Mouse (Mus musculus) lung, embryonic 15.5 days (tissue): Measurements from ENCODE around the gene Efcab12. TPM values are rescaled to one million over a fixed set of nuclear protein-coding genes. Genes with fewer than 3 reads are reported as not detected.
A peak's percentile ranks its signal among the peaks of the same experiment; 100 is the strongest.
"Not testable (repeated sequence)": the region's sequence is repeated elsewhere in the genome, so short reads cannot be mapped to it uniquely, and the experiment has no call there.

ENCODE experiments used
- ATAC-seq: fragments of 200-750 bp; cut with Nextera tagmentation; 2 replicates; pipeline ENCODE4 v1.8.0; 2017; ENCODE audit warnings: moderate number of reproducible peaks, borderline replicate concordance; ENCODE audit not compliant: low FRiP score, low TSS enrichment; ENCODE audit errors: extremely low read depth
- H3K27ac ChIP-seq: fragments of 300-500 bp; sonication (generic); 2 replicates; pipeline ENCODE4 v1.5.1; 2015; ENCODE audit warnings: moderate library complexity, mild to moderate bottlenecking, inconsistent platforms
- H3K27me3 ChIP-seq: fragments of 300-500 bp; sonication (generic); 2 replicates; pipeline ENCODE4 v1.6.1; 2015; ENCODE audit warnings: inconsistent platforms
- H3K36me3 ChIP-seq: fragments of 300-500 bp; sonication (generic); 2 replicates; pipeline ENCODE4 v1.6.1; 2015; ENCODE audit warnings: inconsistent platforms
- H3K4me1 ChIP-seq: fragments of 300-500 bp; sonication (generic); 2 replicates; pipeline ENCODE4 v1.6.1; 2015; ENCODE audit warnings: inconsistent platforms
- H3K4me2 ChIP-seq: fragments of 300-500 bp; sonication (generic); 2 replicates; pipeline ENCODE4 v1.6.1; 2015; ENCODE audit warnings: inconsistent platforms, mild to moderate bottlenecking, moderate library complexity
- H3K4me3 ChIP-seq: fragments of 300-500 bp; sonication (generic); 2 replicates; pipeline ENCODE4 v1.5.1; 2015; ENCODE audit warnings: mild to moderate bottlenecking, inconsistent platforms
- H3K9ac ChIP-seq: fragments of 300-500 bp; sonication (generic); 2 replicates; pipeline ENCODE4 v1.6.1; 2015; ENCODE audit warnings: inconsistent platforms
- H3K9me3 ChIP-seq: fragments of 300-500 bp; sonication (generic); 2 replicates; pipeline ENCODE4 v1.6.1; 2016; ENCODE audit warnings: inconsistent platforms
- WGBS: fragments of 180-500 bp; shearing (Covaris S2); methylation state at CpG from one replicate; pipeline ENCODE4 v1.1.7; 2015; 5-methylcytosine and 5-hydroxymethylcytosine counted together
- polyA plus RNA-seq: library from polyadenylated mRNA; unstranded; fragments of >200 nt; fragmentation: Nextera tagmentation; extraction: Ambion mirVana; gene quantifications from 2 replicates; pipeline ENCODE4 v1.2.1, GENCODE M21; 2015

The Efcab12 gene
- 1.1 and 1.2 TPM in 2 replicates for polyA plus RNA-seq

DNA sequence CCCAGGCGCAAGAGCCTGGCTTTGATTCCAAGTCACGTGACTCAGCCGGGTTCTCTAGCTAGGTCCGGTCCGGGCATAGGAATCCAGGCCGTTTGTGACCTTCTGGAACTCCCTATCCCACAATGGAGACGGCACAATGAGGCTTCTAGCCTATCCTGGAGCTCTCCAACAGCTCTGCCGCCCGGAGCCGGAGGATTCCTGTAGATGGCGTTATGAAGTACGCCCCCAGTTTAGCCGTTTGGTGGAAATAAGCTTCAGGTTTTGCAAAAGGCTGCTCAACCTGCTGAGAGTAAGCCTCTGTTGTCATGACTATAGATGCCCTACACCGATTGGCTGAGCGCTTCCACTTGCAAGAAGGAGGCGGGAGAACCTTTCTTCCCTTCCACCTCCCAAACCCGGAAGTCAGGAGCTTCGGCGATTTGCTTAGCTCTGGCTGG is at the start of gene Efcab12:
TSS of gene Efcab12 (minus strand) at position 252 of the 437 bp plus-strand sequence.
- ATAC-seq = peak; percentile 90
- WGBS = 2% methylated on average over 19 of the region's 19 CpGs
- Histone ChIP-seq H3K9ac (peak within 1 kb of the TSS; percentile 14; the same call in 1 of the 2 replicates), H3K4me3 (peak within 1 kb of the TSS; percentile 39), H3K36me3 (peaks cover 13% of the 10 kb centered on the region), H3K27ac (peak within 1 kb of the TSS; percentile 29; the same call in 1 of the 2 replicates), H3K4me1 (peaks cover 3% of the 10 kb centered on the region; the same call in 1 of the 2 replicates), H3K27me3 (no peaks in the 10 kb centered on the region), H3K4me2 (peak within 1 kb of the TSS; percentile 71), H3K9me3 (no peaks in the 10 kb centered on the region)

GRCm38 (mm10) chr6:115886894-115887293 is 48.7 kb upstream of the Efcab12 start:
- no peak overlapping the region for H3K9ac ChIP-seq
- H3K27me3 ChIP-seq = no peaks in the 10 kb centered on the region
- no peak overlapping the region for H3K4me3 ChIP-seq
- peaks cover 21% of the 10 kb centered on the region for H3K4me1 ChIP-seq
- ATAC-seq = no peak
- peaks cover 14% of the 10 kb centered on the region for H3K36me3 ChIP-seq
- 55% methylated on average over 4 of the region's 4 CpGs for WGBS
- H3K27ac ChIP-seq = no peak overlapping the region
- H3K4me2 ChIP-seq = no peak overlapping the region
- H3K9me3 ChIP-seq = no peaks in the 10 kb centered on the region

DNA sequence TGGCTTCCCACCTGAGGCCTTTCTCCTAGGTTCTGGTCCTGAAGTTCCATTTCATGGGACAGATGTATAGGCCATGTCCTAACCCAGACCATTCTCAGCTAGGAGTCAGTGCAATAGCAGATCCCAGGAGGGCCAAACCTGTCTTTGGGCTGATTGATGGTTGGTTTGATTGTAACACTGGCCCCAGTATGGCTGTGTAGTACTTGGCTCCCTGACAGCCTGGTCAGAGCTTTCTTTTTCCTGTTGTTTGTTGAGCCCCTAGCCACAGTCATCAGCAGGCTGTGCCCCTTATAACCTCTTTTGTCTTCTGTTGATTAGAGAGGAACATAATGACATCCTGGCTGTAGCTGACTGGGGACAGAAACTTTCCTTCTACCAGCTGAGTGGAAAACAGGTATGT is 45.8 kb upstream of the Efcab12 start:
- Histone ChIP-seq H3K4me1 (peaks cover 22% of the 10 kb centered on the region), H3K27ac (0 out of 2 replicates have a peak overlapping the region, but pooled peaks have one; percentile 25)

DNA sequence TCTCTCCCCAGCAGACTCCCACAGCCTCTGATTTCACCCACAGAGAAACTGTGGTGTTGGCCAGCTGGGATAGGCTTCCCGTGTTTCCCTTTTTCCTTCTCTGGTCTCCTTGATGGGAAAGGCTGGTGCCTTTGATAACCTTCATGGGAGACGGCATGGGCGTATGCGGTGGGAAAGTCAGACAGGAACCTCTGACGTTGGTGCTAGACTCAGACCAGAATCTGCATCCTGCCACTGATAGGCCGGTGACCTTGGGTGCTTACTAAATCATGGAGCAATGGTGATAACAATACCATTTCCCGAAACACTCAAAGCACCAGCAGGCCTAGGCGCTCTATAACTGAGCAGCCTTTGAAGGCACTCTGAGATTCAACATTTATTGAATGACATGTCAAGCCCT is 42.5 kb upstream of the Efcab12 start:
- Histone ChIP-seq H3K9me3 (no peaks in the 10 kb centered on the region), H3K27me3 (no peaks in the 10 kb centered on the region), H3K4me2 (no peak overlapping the region), H3K4me1 (peaks cover 29% of the 10 kb centered on the region), H3K36me3 (peaks cover 3% of the 10 kb centered on the region; the same call in 1 of the 2 replicates), H3K9ac (no peak overlapping the region), H3K4me3 (no peak overlapping the region), H3K27ac (peak overlapping the region; percentile 55)
- no peak for ATAC-seq
- 56% methylated on average over 8 of the region's 8 CpGs for WGBS

More for the DNA sequence above, 45.8 kb upstream of the Efcab12 start:
- no peaks in the 10 kb centered on the region for H3K9me3 ChIP-seq
- no peaks in the 10 kb centered on the region for H3K27me3 ChIP-seq
- H3K4me3 ChIP-seq = no peak overlapping the region
- H3K9ac ChIP-seq = no peak overlapping the region
- no peak overlapping the region for H3K4me2 ChIP-seq
- ATAC-seq = peak; percentile 25; the same call in 1 of the 2 replicates
- H3K36me3 ChIP-seq = peaks cover 14% of the 10 kb centered on the region

GRCm38 (mm10) chr6:115879736-115880135 is 41.5 kb upstream of the Efcab12 start:
- WGBS = 63% methylated on average over 6 of the region's 6 CpGs
- no peaks in the 10 kb centered on the region for H3K27me3 ChIP-seq
- H3K9me3 ChIP-seq = no peaks in the 10 kb centered on the region
- H3K4me1 ChIP-seq = peaks cover 29% of the 10 kb centered on the region
- no peak for ATAC-seq
- H3K36me3 ChIP-seq = peaks cover 3% of the 10 kb centered on the region; the same call in 1 of the 2 replicates
- H3K4me2 ChIP-seq = no peak overlapping the region
- no peak overlapping the region for H3K9ac ChIP-seq
- H3K27ac ChIP-seq = no peak overlapping the region
- H3K4me3 ChIP-seq = no peak overlapping the region

GRCm38 (mm10) chr6:115878694-115879093 is 40.5 kb upstream of the Efcab12 start:
- H3K27ac ChIP-seq = peak overlapping the region; percentile 49
- no peak for ATAC-seq
- peaks cover 3% of the 10 kb centered on the region; the same call in 1 of the 2 replicates for H3K36me3 ChIP-seq
- no peaks in the 10 kb centered on the region for H3K9me3 ChIP-seq
- H3K4me3 ChIP-seq = no peak overlapping the region
- 41% methylated on average over 6 of the region's 6 CpGs for WGBS
- no peak overlapping the region for H3K9ac ChIP-seq
- H3K4me2 ChIP-seq = no peak overlapping the region
- peaks cover 29% of the 10 kb centered on the region for H3K4me1 ChIP-seq
- H3K27me3 ChIP-seq = no peaks in the 10 kb centered on the region

DNA sequence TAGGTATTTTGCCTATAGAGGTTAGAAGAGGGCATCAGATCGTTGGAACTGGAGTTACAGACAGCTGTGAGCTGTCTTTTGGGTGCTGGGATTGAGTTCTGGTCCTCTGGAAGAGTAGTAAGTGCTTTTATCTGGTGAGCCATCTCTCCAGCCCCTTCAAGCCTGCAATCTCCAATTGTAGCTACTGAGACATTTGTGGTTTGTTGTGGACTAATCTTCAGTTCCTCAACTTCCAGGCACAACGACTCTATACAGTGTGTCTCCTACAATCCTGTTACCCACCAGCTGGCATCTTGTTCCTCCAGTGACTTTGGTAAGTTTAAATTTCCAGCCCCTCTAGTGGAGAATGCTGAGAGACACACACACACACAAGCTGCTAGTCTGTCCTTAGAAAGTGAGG is 39.0 kb upstream of the Efcab12 start:
- H3K36me3 ChIP-seq = peaks cover 3% of the 10 kb centered on the region; the same call in 1 of the 2 replicates
- no peak overlapping the region for H3K27ac ChIP-seq
- ATAC-seq = no peak
- no peaks in the 10 kb centered on the region for H3K27me3 ChIP-seq
- peaks cover 29% of the 10 kb centered on the region for H3K4me1 ChIP-seq
- H3K4me3 ChIP-seq = no peak overlapping the region
- no peaks in the 10 kb centered on the region for H3K9me3 ChIP-seq
- no peak overlapping the region for H3K9ac ChIP-seq
- no peak overlapping the region for H3K4me2 ChIP-seq
- 79% methylated on average over 2 of the region's 2 CpGs for WGBS

DNA sequence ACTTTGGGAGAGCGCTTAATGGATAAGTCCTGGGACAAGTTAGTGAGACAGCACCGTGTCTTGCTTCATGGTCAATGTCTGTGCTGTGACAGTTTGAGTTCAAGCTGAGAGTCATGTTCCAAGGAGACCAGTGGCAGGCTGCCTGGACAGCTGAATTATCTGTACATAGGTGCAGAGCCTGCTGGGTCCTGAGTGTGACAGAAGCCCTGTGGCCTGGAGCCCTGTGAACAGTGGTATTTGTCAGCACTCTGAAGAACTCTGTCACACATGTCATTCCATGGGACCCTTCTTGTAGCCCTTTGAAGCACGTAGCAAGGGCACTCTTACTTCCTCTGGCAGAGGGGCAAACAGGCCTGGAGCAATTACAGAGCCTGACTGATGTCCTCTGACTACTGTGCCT is 33.1 kb upstream of the Efcab12 start:
- H3K4me2 ChIP-seq, H3K36me3 ChIP-seq, H3K4me1 ChIP-seq, H3K9ac ChIP-seq, H3K4me3 ChIP-seq, ATAC-seq, H3K27me3 ChIP-seq, H3K9me3 ChIP-seq, H3K27ac ChIP-seq: not testable (repeated sequence)
- no CpG with 5 or more reads among the region's 3 CpGs for WGBS

GRCm38 (mm10) chr6:115867157-115867556 is 28.9 kb upstream of the Efcab12 start:
- not testable (repeated sequence) for H3K27me3 ChIP-seq, ATAC-seq, H3K36me3 ChIP-seq, H3K9ac ChIP-seq, H3K4me3 ChIP-seq, H3K9me3 ChIP-seq, H3K27ac ChIP-seq, H3K4me2 ChIP-seq
- no CpG with 5 or more reads among the region's 3 CpGs for WGBS
- H3K4me1 ChIP-seq = peaks cover 17% of the 10 kb centered on the region

DNA sequence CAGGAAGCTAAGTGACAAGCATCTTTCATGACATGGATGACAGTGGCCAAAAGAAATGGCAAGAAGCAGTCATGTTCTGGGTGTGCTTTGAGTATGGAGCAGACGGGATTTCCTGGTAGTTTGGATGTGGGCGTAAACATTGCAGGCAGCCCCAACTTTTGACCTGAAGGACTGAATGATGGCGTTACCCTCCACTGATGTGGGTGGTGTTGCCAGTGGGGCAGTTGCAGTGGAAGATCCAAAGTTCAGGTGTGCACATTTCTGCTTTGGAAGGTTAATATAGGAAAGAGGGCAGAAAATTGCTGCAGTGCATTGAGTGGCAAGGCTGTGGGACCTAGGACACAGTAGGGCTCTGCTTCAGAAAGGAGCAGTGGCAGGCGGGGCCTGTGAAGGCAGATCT is 27.0 kb upstream of the Efcab12 start:
- Histone ChIP-seq H3K27me3 (no peaks in the 10 kb centered on the region), H3K9ac (no peak overlapping the region), H3K9me3 (no peaks in the 10 kb centered on the region), H3K4me2 (no peak overlapping the region), H3K4me1 (peaks cover 25% of the 10 kb centered on the region), H3K36me3 (no peaks in the 10 kb centered on the region), H3K27ac (no peak overlapping the region), H3K4me3 (no peak overlapping the region)
- WGBS = 86% methylated on average over 4 of the region's 4 CpGs
- ATAC-seq = no peak

DNA sequence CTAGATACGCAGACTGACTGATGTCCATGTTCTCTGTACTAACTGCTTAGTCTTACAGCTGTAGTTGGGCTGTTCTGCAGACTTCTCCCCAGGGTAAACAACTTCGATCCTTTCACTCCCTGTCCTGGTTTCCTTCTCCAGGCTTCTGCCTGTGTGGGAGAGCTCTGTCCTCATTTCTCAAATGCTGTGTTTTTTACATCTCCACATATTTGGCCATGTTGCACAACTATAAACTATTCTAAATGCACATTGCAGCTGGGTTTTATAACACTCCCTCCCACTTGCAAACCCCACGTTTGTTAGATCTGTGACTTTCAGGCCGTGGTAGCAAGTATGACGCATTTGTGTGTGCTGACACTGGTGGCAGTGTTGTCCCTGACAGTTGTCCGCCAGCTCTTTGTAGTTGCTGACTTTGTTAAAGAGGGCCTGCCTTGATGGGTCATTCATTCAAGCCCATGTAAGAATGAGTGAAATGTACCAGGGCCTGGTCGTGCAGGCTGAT is 25.2 kb upstream of the Efcab12 start:
- Histone ChIP-seq H3K4me2 (no peak overlapping the region), H3K4me1 (peaks cover 35% of the 10 kb centered on the region), H3K4me3 (no peak overlapping the region), H3K9ac (no peak overlapping the region), H3K9me3 (no peaks in the 10 kb centered on the region), H3K27ac (peak overlapping the region; percentile 69), H3K27me3 (no peaks in the 10 kb centered on the region), H3K36me3 (no peaks in the 10 kb centered on the region)
- ATAC-seq = peak; percentile 64
- 37% methylated on average over 7 of the region's 7 CpGs for WGBS

DNA sequence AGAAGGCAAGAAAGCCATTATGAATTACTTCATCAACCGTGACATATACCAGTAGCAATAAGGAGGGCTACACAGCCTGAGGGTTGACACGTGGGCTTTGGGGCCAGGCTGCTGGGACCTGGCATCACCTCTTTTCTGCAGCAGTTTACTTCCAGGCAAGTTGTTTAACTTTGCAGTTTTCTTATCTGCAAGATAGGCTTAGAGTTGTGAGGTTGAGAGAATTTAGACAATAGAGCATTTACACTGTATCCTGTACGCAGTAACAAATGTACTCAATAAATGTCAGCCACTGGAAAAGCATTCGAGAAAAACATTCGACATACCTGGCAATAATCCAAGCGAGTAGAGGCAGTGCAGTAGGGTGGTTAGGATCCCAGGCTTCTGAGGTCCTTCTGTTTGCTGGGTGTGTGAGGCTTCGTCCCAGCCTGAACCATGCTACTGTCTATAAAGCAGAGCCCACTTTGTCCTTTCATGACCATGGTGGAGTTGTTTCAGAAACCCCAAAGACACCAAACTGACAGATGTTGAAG is 21.9 kb upstream of the Efcab12 start:
- Histone ChIP-seq H3K9me3 (no peaks in the 10 kb centered on the region), H3K27ac (0 out of 2 replicates have a peak overlapping the region, but pooled peaks have one; percentile 29), H3K4me3 (no peak overlapping the region), H3K9ac (no peak overlapping the region), H3K4me2 (no peak overlapping the region), H3K4me1 (peaks cover 50% of the 10 kb centered on the region), H3K27me3 (no peaks in the 10 kb centered on the region), H3K36me3 (no peaks in the 10 kb centered on the region)
- no peak for ATAC-seq
- whole genome bisulfite sequencing = 32% methylated on average over 7 of the region's 7 CpGs
